Mouse (Mus musculus) cerebellum, adult 2 months (tissue): ENCODE measurements at regions not wholly inside any gene's neighbourhood (a gene's known extent, or its start where the extent isn't known, plus 50 kb on each side); places are given as distances from the start of the nearest gene placed in this dataset.
A peak's percentile ranks its signal among the peaks of the same experiment; 100 is the strongest.

Source experiments
- DNase-seq, 2 experiments: peaks; one replicate each; pipeline ENCODE4 v3.0.0; 2021
- H3K27ac ChIP-seq: fragments of 200-500 bp; 2 replicates; pipeline ENCODE4 v1.5.1; 2012; ENCODE audit warnings: low read length, control low read depth, inconsistent platforms; ENCODE audit not compliant: insufficient read depth
- H3K27me3 ChIP-seq: fragments of 200-500 bp; 2 replicates; pipeline ENCODE4 v1.6.1; 2012; ENCODE audit warnings: inconsistent platforms, mild to moderate bottlenecking, low read length, moderate library complexity; ENCODE audit not compliant: control insufficient read depth, insufficient read depth
- H3K4me1 ChIP-seq: fragments of 200-500 bp; 2 replicates; pipeline ENCODE4 v1.6.1; 2011; ENCODE audit warnings: low read length; ENCODE audit not compliant: control insufficient read depth, insufficient read depth
- H3K4me3 ChIP-seq: fragments of 200-500 bp; replicated peaks from 2 replicates; pipeline ENCODE3; 2011; ENCODE audit warnings: mild to moderate bottlenecking, low read depth, low read length, control low read depth; ENCODE audit not compliant: insufficient read depth
- CTCF ChIP-seq: fragments of 200-500 bp; IDR thresholded peaks from 2 replicates; pipeline ENCODE4 v1.5.1; 2011; ENCODE audit warnings: low read depth, mild to moderate bottlenecking, control low read depth, low read length, moderate library complexity, borderline replicate concordance; ENCODE audit not compliant: insufficient read depth
- POLR2A ChIP-seq: fragments of 200-500 bp; IDR thresholded peaks from 2 replicates; pipeline ENCODE4 v1.6.1; 2011; ENCODE audit warnings: low read length, control low read depth, borderline replicate concordance; ENCODE audit not compliant: insufficient read depth
- WGBS: fragments of 180-500 bp; shearing (Covaris S2); methylation state at CpG from one replicate; pipeline ENCODE4 v1.1.7; 2018; 5-methylcytosine and 5-hydroxymethylcytosine counted together

DNA sequence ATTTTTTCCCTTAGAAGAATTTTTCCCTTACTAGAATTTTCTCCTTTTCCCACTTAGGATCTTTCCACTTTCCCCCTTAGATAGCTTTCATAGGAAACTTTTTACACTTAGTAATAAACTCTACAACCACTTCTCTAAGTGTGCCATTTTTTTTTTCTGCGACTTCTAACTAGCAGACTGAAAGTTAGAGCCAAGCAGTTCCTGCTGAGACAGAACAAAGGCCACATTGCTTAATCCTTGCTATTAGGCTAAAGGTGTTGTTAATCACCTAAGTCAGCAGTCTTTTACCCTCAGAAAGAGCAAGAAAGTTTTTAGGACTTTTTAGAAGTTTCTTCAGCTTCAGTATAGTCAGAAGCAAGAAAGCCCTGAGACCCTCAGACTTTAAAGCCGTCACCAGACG, 204.3 kb upstream of the Gm6657 start:
- H3K27me3 ChIP-seq: no peaks in the 10 kb centered on the region
- WGBS: 60% methylated on average over 3 of the region's 3 CpGs
- no peak overlapping the region for H3K4me3 ChIP-seq
- H3K27ac ChIP-seq: no peak overlapping the region
- H3K4me1 ChIP-seq: no peaks in the 10 kb centered on the region
- no peak for DNase-seq
- TF ChIP-seq POLR2A (no peak), CTCF (no peak)

DNA sequence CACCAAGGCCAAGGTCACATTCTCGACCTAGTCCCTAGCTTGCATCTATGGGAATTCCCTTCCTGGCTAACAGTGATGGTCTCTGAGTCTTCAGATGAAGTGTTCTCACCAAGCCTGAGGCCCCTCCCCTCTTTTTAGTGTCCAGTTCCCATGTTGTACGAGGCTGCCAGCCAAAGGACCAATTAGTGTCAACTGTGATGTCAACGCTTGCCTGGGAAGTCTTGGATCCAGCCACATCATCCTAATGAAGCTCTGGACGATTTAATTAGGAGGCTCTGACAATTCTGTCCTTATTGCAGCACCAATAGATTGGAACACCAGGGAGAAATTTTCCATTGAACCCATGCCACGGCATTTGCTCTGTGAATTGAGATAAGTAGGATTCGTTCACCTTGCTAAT, 202.4 kb upstream of the Gm6657 start:
- WGBS: 50% methylated on average over 6 of the region's 6 CpGs
- Histone ChIP-seq H3K27me3 (no peaks in the 10 kb centered on the region), H3K4me1 (no peaks in the 10 kb centered on the region), H3K27ac (no peak overlapping the region), H3K4me3 (no peak overlapping the region)
- TF ChIP-seq POLR2A (no peak), CTCF (no peak)
- DNase-seq: no peak

DNA sequence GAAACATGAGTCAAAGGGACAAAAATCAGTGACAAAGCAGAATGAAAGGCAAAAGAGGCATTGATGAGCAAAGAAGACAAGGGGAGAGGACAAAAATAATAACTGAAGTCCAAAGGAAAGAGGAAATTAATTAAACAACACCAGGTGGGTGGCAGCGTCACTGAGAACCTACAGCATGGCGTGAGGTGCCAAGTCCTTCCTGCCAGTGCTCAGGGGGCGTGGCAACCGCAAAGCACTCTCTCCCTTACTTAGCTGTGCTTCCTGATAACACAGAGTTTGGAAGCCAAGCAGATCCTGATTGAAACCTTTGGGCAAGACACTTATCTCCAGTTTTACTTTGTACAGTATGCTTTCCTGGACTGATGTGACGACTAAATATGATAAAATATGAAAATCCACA, 199.9 kb upstream of the Gm6657 start:
- DNase-seq: no peak
- Histone ChIP-seq H3K4me1 (no peaks in the 10 kb centered on the region), H3K4me3 (no peak overlapping the region), H3K27me3 (no peaks in the 10 kb centered on the region), H3K27ac (no peak overlapping the region)
- WGBS: 72% methylated on average over 5 of the region's 5 CpGs
- no peak for TF ChIP-seq CTCF
- no peak for TF ChIP-seq POLR2A

GRCm38 (mm10) chr12:77997916-77998315, 196.1 kb upstream of the Gm6657 start:
- WGBS: 95% methylated on average over 1 of the region's 1 CpGs
- TF ChIP-seq POLR2A (no peak), CTCF (no peak)
- Histone ChIP-seq H3K4me1 (no peaks in the 10 kb centered on the region), H3K27me3 (no peaks in the 10 kb centered on the region), H3K4me3 (no peak overlapping the region), H3K27ac (no peak overlapping the region)
- DNase-seq: no peak

- no peak overlapping the region for H3K27ac ChIP-seq
- H3K4me3 ChIP-seq: no peak overlapping the region
- H3K27me3 ChIP-seq: no peaks in the 10 kb centered on the region
- no peaks in the 10 kb centered on the region for H3K4me1 ChIP-seq
- TF ChIP-seq CTCF (no peak), POLR2A (no peak)
- 73% methylated on average over 3 of the region's 3 CpGs for WGBS
- no peak for DNase-seq
These were observed 193.6 kb upstream of the Gm6657 start for GRCm38 (mm10) chr12:78000401-78000800.

DNA sequence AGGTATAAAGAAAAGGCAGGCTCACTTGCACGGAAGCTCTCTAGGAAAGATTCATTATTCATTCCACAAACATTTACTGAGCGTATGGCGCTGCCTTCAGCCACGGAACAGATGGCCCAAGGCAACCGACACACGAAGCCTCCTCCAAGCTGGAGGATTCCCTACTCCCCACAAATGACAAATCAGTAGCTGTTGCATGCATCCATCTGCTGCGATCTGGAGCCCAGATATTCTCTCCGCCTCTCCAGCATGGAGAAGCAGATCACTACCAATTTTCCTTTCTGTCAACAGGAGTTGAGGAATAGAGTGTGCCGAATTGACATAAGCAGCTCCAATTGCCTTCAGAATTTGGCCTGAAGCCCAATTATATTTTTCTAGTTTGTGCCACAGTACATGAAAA, 192.2 kb upstream of the Gm6657 start:
- peak; percentile 57 to 79 for DNase-seq
- WGBS: 6% methylated on average over 9 of the region's 9 CpGs
- no peaks in the 10 kb centered on the region for H3K27me3 ChIP-seq
- H3K4me3 ChIP-seq: no peak overlapping the region
- no peak for TF ChIP-seq CTCF
- H3K27ac ChIP-seq: no peak overlapping the region
- H3K4me1 ChIP-seq: no peaks in the 10 kb centered on the region

DNA sequence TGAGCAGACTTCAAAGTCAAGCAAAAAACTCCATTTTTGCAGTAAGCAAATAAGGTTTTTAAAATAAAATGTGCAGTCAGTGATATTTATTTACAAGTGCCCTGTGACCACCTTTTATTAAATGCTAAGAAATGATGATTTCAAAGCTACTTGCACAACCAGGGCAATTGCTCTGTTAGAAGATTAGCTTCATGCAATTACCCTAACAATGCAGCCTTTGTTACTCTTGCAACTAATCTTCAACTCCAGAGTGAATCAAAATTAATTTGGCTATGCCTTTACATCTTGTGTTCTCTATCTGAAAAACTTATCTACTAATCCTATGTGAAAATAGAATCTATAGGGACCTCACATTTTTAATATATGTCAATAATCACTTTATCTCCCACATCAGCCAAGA, 160.3 kb upstream of the Gm6657 start:
- H3K4me3 ChIP-seq: no peak overlapping the region
- no peaks in the 10 kb centered on the region for H3K27me3 ChIP-seq
- DNase-seq: no peak
- H3K27ac ChIP-seq: no peak overlapping the region
- TF ChIP-seq POLR2A (no peak), CTCF (no peak)
- H3K4me1 ChIP-seq: no peaks in the 10 kb centered on the region

DNA sequence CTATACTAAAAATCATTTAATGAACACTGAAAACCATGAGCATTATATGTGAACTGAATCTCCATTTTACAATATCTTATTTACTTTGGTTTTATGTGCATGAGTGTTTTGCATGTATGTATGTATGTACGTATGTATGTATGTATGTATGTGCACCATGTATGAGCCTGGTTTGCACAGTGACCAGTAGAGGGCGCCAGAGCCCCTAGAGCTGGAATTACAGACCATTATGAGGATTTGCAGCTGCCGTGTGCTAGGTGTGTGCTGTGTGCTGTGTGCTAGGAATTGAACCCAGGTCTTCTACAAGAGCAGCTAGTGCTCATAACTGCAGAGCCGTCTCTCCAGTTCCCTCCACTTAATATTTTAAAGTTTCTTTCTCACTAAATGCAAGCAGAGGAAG, 147.5 kb upstream of the Gm6657 start:
- Histone ChIP-seq H3K4me1 (no peaks in the 10 kb centered on the region), H3K27me3 (no peaks in the 10 kb centered on the region), H3K27ac (no peak overlapping the region), H3K4me3 (no peak overlapping the region)
- no peak for DNase-seq
- TF ChIP-seq POLR2A (no peak), CTCF (no peak)
- WGBS: 81% methylated on average over 4 of the region's 4 CpGs

GRCm38 (mm10) chr12:78055956-78056355, 138.1 kb upstream of the Gm6657 start:
- WGBS: 3% methylated on average over 9 of the region's 9 CpGs
- no peak for TF ChIP-seq POLR2A
- TF ChIP-seq CTCF: peak; percentile 92
- peak; percentile 43 to 72 for DNase-seq
- Histone ChIP-seq H3K4me3 (peak overlapping the region; percentile 30), H3K27me3 (no peaks in the 10 kb centered on the region), H3K27ac (no peak overlapping the region), H3K4me1 (no peaks in the 10 kb centered on the region)
